Mouse (Mus musculus): ENCODE data around the gene Dis3l2.

Gene Dis3l2

GRCm38 (mm10) chr1:87073776-87074175, 370.2 kb downstream of the Dis3l2 start:
- no peak for DNase-seq (ENCODE audit: low spot score)

- no peak for DNase-seq (ENCODE audit: low spot score)
Measured at GRCm38 (mm10) chr1:87086196-87086595, 382.6 kb downstream of the Dis3l2 start.

GRCm38 (mm10) chr1:87086964-87087363, 383.4 kb downstream of the Dis3l2 start:
- no peak for DNase-seq (ENCODE audit: low spot score)

DNA sequence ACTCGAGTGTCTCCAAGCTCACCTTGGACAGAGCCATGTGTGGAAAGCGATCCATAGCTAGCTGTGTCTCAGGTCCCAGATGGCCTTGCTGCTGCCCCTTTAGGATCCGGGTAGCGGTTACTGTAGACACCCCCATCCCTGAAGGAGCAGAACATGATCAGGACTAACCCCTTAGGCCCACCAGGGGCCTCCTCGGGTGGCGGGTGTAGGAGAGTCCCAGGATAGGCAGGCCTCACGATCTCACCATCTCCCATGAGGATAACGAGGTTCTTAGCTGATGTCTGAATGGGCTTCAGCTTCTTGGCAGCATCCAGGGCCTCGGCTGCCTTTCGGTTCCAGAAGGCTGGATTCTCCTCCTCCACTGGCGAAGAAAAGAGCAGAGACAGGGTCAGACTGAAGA, 385.6 kb downstream of the Dis3l2 start:
- DNase-seq (ENCODE audit: low spot score), result no peak

DNA sequence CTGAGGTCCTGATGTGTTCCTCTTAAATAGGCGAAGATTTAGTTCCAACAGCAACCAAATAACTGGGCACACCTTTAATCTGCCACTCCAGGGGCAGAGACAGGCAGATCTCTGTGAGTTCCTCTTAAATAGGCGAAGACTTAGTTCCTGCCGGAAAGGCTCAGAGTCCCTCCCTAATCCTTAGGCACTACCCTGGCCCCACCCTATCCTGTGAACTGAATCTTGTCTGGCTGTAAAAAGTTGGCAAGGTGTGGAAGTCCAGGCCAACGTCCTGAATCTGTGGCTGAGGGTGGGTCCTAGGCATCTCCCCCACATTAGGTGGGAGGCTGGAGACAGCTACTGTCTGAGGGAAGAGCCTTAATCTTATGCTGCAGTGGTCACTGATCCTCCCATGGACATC, 386.2 kb downstream of the Dis3l2 start, which contains the start of gene Alppl2:
Gene Alppl2, minus strand, starts transcription at position 101 of the 400 bp plus-strand sequence.
- DNase-seq (ENCODE audit: low spot score), result no peak

DNA sequence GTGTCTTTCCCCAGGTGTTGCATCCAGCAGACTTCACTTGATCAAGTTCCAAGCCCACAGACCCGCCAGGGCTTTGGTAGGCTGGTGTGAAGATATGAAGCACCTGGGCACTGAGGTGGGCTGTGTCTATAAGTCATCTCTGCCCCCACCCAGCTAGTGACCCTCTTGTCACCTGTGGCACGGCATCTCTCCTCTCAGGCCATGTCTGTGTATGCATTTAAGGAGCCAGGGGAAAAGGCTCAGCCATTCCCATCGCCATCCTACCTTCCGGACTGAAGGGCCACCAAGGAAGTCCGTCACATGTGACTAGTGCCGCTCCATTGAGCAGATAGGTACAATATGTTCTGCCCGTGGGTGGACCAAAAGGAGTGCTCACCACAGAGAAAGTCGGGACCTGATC, 392.0 kb downstream of the Dis3l2 start:
- DNase-seq (ENCODE audit: low spot score), result no peak

GRCm38 (mm10) chr1:87098358-87098975, 394.9 kb downstream of the Dis3l2 start:
- peak; percentile 0 for DNase-seq (ENCODE audit: low spot score)
